Mouse (Mus musculus) left cerebral cortex, adult 11 months (tissue): ENCODE measurements at regions not wholly inside any gene's neighbourhood (a gene's known extent, or its start where the extent isn't known, plus 50 kb on each side); places are given as distances from the start of the nearest gene placed in this dataset.
"Not testable (repeated sequence)": the region's sequence is repeated elsewhere in the genome, so short reads cannot be mapped to it uniquely, and the experiment has no call there.

Source experiments
- DNase-seq: peaks from one replicate; pipeline ENCODE4 v3.0.0; 2022; ENCODE audit warnings: low spot score

- DNase-seq = no peak
Measured at GRCm38 (mm10) chr2:79022954-79023353, 155.0 kb downstream of the Ube2e3 start.

GRCm38 (mm10) chr2:79025678-79026077, 157.8 kb downstream of the Ube2e3 start:
- DNase-seq = no peak

DNA sequence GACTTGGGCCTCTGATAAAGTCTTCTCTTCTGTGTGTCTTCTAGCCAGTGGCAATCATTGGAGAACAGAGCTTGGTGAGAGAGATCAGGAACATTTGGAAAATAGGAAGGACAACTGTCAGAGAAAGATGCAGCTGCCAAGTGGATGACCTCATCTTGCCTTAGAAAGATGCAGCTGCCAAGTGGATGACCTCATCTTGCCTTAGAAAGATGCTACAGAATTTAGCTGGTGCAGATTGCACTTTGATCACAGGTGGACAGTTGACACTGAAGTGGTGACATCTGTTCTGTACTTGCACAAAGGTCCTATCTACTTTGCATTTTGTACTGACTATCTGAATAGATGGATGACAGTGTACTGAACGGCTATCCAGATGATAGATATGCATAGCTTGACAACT, 163.1 kb downstream of the Ube2e3 start:
- no peak for DNase-seq

GRCm38 (mm10) chr2:79036296-79036695, 168.4 kb downstream of the Ube2e3 start:
- no peak for DNase-seq

DNA sequence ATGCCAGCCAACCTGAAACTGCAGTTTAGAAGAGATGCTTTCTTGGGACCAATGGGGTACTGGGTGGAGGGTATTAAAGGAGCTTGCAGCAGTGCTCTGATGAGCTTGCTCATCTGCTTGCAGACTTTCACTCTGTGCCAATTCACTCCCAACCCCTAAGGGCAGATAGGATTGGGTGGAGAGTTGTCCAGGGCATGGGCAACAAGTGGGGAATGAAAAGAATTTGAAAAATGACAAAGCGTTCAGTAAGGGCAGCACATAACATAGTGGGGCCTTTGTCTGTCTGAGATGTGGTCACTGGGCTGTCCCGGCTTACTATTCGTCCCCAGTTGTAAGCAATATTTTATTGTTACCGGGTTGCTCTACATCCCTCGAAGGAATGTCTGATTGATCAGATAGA, 170.7 kb downstream of the Ube2e3 start:
- no peak for DNase-seq

DNA sequence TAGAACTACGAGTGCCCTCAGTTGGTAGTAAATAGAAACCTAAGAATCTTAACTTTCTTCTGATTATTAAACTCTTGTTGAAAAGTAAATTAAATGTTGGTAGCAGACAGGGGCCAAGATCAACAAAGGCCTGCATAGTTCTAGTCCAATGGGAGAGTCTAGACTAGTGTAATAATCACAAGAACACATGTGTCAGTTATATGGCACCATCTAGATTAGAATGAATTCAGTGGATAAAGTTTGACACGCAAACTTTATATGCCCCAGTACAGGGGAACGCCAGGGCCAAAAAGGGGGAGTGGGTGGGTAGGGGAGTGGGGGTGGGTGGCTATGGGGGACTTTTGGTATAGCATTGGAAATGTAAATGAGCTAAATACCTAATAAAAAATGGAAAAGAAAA, 176.9 kb downstream of the Ube2e3 start:
- not testable (repeated sequence) for DNase-seq

GRCm38 (mm10) chr2:79045508-79045907, 177.6 kb downstream of the Ube2e3 start:
- no peak for DNase-seq

- DNase-seq = peak; percentile 21
Measured at GRCm38 (mm10) chr2:79048020-79048419, 180.1 kb downstream of the Ube2e3 start.

DNA sequence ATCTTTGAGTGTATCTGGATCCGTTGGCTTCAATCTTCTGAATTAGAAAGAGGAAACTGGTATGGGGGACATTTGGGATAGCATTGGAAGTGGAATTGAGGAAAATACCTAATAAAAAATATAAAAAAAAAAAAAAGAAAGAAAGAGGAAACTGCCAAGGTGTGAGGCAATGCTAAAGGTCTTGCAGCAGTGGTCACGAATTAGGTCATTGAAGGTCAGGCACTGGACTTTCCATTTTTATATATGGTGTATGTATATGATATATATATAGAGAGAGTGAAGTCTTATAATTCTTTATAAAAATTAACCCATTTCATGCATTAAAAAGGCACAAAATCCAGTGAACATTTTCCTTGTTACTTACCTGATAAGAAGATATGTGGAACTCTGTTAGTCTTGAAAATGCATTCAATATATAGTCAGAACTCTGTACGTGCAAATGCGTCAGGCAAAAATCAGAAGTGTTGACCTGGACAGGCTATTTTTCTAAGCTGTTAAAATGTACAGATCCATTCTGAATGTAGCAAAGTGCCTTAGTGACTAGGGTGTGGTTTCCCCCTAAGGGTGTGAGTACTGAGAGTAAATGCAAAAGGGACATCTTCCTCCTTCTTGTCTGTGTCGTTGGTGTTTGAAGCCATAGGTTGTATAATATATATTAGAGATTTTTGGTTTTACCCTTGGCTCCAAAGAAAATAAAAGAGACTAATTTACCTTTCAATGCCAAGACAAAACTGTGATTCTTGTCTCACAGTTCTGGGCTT, 181.0 kb downstream of the Ube2e3 start:
- DNase-seq = no peak

DNA sequence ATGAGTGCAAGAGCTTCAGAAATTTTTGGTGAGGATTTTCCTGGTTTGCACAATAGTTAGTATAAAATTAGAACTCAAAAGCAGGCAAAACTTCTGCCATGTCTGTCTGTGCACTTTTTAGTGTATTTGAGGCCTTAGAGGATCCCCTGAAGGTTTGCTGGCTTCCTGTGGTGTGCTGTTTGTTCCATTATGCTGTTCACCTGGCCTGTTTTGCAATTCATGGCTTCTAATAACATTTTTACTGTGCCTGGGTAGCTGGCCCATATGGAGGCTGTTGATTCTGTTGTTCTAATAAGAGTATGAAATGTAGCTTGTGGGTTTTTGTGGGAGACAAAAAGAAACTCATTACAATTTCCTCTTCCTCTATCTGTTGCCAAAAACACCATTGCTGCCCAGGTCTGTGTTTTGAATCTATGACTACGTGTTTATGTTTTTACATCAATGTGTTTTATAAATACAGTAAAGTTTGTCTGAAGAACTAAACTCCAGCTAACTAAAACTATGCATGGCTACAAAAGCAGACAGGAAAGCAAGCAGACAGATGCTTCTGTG, 182.6 kb downstream of the Ube2e3 start:
- DNase-seq = no peak

DNA sequence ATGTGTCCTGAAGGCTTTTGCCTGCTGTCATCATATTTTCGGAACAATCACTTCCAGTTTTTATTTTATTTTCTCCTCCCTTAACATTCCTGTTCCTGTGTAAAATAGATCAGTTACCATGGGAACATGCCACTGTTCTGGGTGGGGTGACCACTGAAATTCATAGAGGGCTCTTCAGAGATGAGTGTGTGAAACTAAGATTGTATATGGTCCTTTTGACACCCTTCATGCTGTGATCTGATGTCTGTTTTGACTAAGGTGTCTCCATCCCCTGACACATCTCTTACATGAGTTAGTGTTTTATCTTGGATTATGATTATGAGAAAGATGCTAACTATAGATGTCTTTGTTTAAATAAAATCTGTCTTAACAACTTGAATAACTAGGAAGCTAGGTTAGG, 184.3 kb downstream of the Ube2e3 start:
- DNase-seq = no peak

DNA sequence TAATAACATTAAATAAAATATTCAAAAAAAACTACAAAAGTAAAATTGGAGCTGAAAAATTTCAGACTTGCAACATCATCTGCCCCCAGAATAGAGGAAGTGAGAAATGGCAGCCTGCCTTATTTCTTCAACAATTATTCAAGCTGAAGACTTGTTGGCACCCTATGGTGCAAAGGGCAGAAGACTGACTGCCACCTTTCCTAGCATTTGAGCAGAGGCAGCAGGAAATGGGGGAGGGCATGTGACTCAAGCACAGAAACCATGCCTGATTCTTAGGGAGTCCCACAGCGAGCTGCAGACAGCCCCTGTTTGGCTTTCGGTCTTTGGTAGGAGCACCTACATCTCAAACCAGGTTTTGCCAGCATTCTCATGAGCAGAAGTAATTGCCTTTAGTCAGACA, 188.2 kb downstream of the Ube2e3 start:
- DNase-seq = no peak

DNA sequence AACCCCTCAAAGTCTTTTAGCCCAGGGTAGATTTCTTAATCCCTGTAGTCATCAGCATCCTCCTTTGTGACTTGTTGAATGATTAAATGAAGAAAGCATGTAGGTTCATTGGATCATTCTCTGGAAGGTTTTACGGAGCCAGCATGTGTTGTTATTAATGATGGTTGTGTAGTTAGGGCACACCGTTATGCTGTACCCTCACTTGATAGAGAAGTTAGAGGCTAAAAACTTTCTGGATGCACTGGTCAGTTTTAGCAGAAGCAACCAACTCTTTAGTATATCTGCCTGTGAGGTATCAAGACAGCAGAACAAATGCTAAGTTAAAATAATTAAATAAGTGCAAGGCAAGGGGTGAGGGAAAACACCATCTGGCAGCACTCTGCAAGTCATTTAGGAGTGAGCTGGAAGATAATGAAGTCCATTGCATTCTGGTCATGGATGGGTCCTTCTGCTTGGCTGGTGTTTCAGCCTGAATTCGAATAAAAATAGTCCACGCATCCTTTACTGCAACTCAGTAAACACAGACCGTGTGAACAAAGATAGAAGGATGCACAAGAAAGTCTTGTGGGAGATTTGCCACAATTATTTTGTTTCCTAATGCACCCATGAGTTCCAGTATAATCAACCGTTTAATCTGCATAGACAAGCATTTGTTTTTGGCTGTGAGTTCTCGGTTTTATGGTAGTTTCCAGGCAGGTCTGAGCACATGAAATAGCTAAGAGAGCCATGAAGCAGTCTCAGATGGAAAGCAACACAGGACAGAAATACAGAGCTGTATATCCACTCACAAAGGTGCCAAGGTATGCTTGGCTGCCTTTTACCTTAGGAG, 191.4 kb downstream of the Ube2e3 start:
- DNase-seq = no peak

DNA sequence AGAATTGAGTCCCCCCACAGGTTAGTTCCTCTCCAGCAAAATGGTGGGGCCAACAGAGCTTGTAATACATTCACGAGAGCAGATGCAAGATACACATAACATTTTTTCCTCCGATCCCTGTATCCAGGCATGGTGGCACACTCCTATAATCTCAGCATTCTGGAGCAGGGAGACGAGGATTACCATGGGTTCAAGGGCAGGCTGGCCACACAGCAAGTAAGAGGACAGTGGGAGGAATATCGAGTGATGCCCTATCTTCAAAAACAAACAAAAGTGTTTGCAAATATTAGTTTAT, 192.0 kb downstream of the Ube2e3 start:
- DNase-seq = no peak

DNA sequence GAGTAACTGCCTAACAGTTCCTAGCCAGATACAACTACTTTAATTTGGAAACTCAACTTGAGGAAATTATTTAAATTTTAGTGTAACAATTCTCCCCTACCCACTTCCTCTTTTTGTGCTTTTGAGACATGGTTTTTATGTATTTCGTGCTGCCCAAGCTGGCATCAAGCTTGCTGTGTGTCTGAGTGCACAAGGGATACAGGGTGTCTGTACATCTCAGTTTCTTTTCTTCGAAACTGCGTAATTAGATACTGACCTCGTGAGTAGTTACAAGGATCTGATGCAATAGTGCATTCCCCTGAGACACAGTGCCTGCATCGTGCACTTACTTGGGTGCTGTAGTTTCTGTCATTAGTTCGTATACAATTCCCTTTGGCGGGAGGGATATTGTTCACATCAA, 192.4 kb downstream of the Ube2e3 start:
- DNase-seq = no peak

DNA sequence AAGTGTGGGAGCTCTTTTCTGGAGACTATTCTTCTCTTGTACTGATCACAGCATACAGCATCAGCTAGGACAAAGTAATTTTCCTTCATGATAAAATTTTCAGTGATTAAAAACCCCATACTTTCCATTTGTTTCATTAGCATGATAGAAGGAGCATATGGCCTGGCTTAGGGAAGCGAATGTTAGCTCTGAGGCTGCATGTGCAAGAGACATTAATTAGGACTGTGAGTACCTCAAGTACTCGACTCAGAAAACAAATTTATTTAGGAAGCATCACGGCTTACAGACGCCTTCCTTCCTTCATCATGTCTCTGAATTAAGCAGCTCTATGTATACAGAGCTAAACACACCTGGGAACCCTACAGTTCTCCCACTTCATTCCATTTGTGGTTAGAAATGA, 193.6 kb upstream of the Itga4 start:
- DNase-seq = no peak

GRCm38 (mm10) chr2:79062196-79062636, 193.0 kb upstream of the Itga4 start:
- no peak for DNase-seq

DNA sequence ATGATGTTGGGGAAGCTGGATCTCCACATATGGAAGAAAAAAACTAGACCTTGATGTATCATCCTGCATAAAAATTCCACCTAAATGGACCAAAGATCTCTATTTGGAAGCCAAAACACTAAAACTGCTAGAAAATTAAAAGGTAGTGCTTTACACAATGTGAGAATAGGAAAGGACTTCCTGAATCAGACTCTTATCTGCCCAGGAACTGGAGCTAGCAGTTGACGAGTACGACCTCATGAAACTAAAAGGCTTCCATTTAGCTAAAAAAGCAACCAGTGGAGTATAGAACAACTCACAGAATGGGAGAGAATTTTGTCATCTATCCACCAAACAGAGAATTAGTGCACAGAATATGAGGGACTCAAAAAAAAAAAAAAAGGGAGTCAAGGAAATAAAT, 191.6 kb upstream of the Itga4 start:
- no peak for DNase-seq

GRCm38 (mm10) chr2:79065321-79065720, 189.9 kb upstream of the Itga4 start:
- DNase-seq = no peak

- DNase-seq = no peak
Measured at GRCm38 (mm10) chr2:79076115-79076514, 179.1 kb upstream of the Itga4 start.

GRCm38 (mm10) chr2:79078836-79079394, 176.3 kb upstream of the Itga4 start:
- DNase-seq = no peak

- DNase-seq = no peak
Measured at GRCm38 (mm10) chr2:79081769-79082168, 173.5 kb upstream of the Itga4 start.

- no peak for DNase-seq
Measured at GRCm38 (mm10) chr2:79086280-79086679, 168.9 kb upstream of the Itga4 start.
